Mouse (Mus musculus) urinary bladder, postnatal 36 days (tissue): ENCODE results near the gene Amy2a4.
"Not testable (repeated sequence)": the region's sequence is repeated elsewhere in the genome, so short reads cannot be mapped to it uniquely, and the experiment has no call there.

Experiments used
- DNase-seq, 2 experiments: peaks; one replicate each; pipeline ENCODE4 v3.0.0; 2022; ENCODE audit warnings: low spot score in 2 of 2, mixed read lengths in 1 of 2

Gene Amy2a4

DNA sequence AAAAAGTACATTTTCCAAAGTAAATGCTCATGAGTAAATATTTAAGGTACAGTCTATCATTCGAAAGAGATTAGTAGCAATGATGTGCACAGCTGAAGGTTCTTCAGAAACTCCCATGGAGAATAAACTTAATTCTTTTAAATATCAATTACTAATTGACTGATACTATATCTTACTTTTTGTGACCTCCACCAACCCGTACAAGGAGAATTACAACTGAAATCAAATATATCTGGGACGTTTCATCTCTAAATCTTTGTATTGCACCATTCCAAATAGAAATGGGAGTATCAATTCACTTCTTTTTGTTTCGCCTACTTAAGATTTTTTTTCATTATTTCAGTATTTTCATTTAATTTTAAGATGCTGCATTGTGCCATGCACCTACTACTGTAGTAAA is at the start of gene Amy2a4:
Gene Amy2a4 (minus strand): TSS at position 101 of the 400 bp plus-strand sequence.
- DNase-seq, result not testable (repeated sequence)

DNA sequence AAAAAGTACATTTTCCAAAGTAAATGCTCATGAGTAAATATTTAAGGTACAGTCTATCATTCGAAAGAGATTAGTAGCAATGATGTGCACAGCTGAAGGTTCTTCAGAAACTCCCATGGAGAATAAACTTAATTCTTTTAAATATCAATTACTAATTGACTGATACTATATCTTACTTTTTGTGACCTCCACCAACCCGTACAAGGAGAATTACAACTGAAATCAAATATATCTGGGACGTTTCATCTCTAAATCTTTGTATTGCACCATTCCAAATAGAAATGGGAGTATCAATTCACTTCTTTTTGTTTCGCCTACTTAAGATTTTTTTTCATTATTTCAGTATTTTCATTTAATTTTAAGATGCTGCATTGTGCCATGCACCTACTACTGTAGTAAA is 32.7 kb upstream of the Amy2a4 start, which contains the start of gene Amy2a3:
Gene Amy2a3 (minus strand): TSS at position 101 of the 400 bp plus-strand sequence.
- not testable (repeated sequence) for DNase-seq

DNA sequence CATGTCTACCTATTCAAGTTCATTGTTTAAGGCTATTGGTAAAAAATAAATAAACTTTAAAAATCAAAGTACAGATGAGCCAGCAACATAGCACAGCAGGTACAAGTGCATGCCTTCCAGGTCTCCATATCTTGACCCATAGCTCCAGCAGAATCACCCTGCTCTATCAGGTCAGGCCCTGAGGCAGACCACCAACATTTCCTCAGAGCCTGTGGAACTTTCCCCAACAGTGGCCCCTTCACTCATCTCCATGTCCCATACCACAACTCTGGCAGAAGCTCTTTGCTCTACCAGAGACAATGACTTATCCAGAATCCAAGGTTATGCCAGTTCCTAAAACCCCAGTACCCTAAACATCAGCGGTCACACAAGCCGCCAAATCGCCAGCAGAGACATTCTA is 21.7 kb upstream of the Amy2a4 start:
- DNase-seq, result not testable (repeated sequence)

DNA sequence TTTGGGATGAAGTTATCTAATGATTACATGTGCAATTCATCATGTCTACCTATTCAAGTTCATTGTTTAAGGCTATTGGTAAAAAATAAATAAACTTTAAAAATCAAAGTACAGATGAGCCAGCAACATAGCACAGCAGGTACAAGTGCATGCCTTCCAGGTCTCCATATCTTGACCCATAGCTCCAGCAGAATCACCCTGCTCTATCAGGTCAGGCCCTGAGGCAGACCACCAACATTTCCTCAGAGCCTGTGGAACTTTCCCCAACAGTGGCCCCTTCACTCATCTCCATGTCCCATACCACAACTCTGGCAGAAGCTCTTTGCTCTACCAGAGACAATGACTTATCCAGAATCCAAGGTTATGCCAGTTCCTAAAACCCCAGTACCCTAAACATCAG is 11.0 kb downstream of the Amy2a4 start:
- DNase-seq, result not testable (repeated sequence)

DNA sequence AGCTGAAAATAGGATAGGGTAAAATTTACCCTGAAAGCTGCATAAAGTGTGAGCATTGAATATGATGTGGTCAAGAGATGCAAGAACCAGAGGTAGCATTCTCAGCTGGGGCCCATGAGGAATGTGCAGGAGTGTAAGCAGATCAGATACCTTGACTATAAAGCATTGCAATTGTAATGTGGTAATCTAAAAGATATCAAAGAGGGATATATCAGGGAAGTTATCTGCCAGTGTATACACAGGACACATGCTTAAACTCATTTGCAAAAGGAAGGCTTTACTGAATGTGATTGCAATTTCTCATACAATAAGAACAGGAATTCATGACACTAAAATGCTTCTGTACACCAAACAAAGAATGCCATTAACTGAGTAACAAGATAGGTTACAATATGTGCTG is 11.7 kb downstream of the Amy2a4 start:
- not testable (repeated sequence) for DNase-seq

DNA sequence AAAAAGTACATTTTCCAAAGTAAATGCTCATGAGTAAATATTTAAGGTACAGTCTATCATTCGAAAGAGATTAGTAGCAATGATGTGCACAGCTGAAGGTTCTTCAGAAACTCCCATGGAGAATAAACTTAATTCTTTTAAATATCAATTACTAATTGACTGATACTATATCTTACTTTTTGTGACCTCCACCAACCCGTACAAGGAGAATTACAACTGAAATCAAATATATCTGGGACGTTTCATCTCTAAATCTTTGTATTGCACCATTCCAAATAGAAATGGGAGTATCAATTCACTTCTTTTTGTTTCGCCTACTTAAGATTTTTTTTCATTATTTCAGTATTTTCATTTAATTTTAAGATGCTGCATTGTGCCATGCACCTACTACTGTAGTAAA is 32.5 kb downstream of the Amy2a4 start, which contains the start of gene Amy2a5:
Gene Amy2a5 (minus strand): TSS at position 101 of the 400 bp plus-strand sequence.
- not testable (repeated sequence) for DNase-seq
